Mouse (Mus musculus): ENCODE measurements around the gene Saysd1. TPM values are rescaled to one million over a fixed set of nuclear protein-coding genes. Genes with fewer than 3 reads are reported as not detected.

Gene Saysd1
- total RNA-seq, 2 experiments from 2014 or later, result 1.6 to 3.9 TPM

DNA sequence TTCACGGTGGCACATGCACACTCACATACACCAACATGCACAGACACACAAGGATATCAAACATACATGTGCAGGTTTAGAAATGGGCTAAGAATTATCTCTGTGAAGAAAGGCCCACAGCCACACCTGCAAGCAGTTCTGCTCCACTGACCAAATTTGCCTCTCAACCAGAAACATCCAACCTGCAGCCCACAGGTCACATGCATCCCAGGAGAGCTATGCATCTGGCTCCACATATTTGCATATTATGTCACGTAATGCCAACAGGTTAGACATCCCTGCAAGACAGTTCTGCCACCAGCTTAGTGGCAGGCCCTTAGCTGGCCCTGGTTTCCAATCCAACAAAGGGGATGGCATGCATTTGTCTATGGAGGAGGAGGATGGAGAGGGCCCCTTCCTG, 29.7 kb upstream of the Saysd1 start:
- ATAC-seq (replicated peaks; ENCODE audit: low FRiP score, low TSS enrichment, poor library complexity, severe bottlenecking), result no peak

DNA sequence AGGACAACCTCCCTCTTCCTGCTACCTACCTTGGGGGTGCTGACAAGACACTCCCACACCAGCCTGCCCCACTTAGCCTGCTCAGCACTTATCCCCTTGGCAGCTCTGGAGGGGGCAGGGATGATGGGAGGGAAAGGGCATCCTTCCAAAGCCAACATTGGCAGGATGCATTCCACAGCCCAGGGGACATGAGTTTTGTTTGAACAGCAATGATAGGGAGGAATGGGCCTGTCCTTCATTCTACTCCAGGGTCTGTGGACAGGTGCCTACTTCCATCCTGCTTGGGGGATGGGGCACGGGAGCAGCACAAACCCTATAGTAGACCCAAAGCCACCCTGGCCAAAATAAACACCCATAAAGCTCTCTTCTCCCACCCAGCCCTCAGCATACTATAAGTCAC, 27.1 kb upstream of the Saysd1 start:
- no peak for ATAC-seq (replicated peaks; ENCODE audit: low FRiP score, low TSS enrichment, poor library complexity, severe bottlenecking)

DNA sequence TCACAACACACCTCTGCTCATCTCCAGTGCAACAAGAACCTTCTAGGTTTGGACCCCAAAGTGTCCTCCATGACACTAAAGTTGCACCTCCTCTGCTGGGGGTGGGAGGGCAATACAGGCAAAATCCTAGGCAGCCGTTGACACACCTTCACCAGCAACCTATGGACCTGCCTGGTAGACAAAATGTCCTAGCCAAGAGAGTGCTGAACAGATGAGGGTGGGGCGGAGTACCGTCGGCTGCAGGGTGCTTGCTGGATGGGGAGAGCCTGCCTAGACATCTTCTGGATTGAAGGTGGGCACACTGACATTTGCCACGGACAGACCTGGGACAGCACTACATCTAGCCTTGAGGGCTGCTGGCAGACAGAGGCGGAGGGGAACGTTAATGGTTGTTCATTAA, 26.1 kb upstream of the Saysd1 start:
- ATAC-seq (replicated peaks; ENCODE audit: low FRiP score, low TSS enrichment, poor library complexity, severe bottlenecking), result no peak

- ATAC-seq (replicated peaks; ENCODE audit: low FRiP score, low TSS enrichment, poor library complexity, severe bottlenecking), result peak; percentile 38; the same call in 1 of the 2 replicates
Measured at GRCm38 (mm10) chr14:20162686-20163085, 24.4 kb upstream of the Saysd1 start.

GRCm38 (mm10) chr14:20158727-20159681, 20.7 kb upstream of the Saysd1 start:
- no peak for ATAC-seq (replicated peaks; ENCODE audit: low FRiP score, low TSS enrichment, poor library complexity, severe bottlenecking)

DNA sequence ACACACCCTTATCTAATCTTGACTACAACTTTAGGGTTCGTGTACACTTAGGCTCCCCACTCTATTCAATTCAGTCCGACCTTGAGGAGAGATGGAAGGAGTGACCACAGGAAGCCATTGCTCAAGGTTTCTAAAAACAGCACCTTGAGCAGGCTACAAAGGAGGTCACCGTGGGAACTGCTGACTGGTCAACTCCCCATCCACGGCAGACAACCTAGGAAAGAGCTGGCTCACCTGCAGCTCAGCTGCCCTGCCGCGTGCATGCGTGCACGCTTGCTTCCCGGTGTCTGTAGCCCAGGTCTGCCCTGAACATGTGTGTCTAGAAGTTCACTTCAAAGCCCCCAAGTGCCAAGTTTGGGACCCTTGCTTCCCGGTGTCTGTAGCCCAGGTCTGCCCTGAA, 19.3 kb upstream of the Saysd1 start:
- ATAC-seq (replicated peaks; ENCODE audit: low FRiP score, low TSS enrichment, poor library complexity, severe bottlenecking), result no peak

- ATAC-seq (replicated peaks; ENCODE audit: low FRiP score, low TSS enrichment, poor library complexity, severe bottlenecking), result no peak
Measured at GRCm38 (mm10) chr14:20155718-20156117, 17.4 kb upstream of the Saysd1 start.

GRCm38 (mm10) chr14:20154937-20155336, 16.6 kb upstream of the Saysd1 start:
- no peak for ATAC-seq (replicated peaks; ENCODE audit: low FRiP score, low TSS enrichment, poor library complexity, severe bottlenecking)

DNA sequence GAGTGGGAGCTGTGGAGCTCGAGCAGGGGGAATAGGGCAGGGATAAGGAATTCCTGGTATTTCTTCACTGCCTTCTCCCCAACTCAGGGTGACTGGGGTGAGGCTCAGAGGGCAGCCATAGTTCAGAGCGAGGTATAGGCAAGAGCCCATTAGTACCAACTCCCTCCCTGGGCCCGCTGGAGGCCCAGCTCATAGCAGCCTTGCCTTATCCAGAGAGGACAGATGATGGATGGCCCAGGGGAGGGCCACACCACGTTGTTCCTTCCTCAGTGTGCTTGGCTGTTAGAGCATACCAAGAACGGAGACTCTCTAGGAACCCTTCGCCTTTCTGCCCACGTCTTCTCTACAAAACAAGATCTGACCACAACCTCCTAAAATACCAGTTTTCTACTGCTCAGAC, 15.9 kb upstream of the Saysd1 start:
- no peak for ATAC-seq (replicated peaks; ENCODE audit: low FRiP score, low TSS enrichment, poor library complexity, severe bottlenecking)

- ATAC-seq (replicated peaks; ENCODE audit: low FRiP score, low TSS enrichment, poor library complexity, severe bottlenecking), result no peak
Measured at GRCm38 (mm10) chr14:20149127-20150080, 11.1 kb upstream of the Saysd1 start.

DNA sequence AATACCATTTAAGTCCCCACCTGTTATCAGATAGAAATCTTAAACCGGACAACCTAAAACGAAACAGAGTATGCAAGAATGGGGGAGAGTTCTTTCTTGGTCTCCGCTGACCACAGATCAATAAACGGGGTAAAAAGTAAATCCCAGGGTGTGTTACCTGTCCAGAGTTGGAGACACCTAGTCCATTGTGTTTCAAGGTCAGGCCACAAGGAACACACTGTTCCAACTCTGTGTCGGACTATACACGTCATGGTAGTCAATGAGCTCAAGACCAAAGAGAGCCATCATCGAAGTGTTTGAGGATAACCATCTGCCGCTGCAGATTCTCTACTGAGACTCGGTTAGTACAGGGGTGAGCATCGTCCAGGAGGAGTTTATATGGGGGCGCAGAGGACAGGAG, 10.2 kb upstream of the Saysd1 start:
- no peak for ATAC-seq (replicated peaks; ENCODE audit: low FRiP score, low TSS enrichment, poor library complexity, severe bottlenecking)

- ATAC-seq (replicated peaks; ENCODE audit: low FRiP score, low TSS enrichment, poor library complexity, severe bottlenecking), result no peak
Measured at GRCm38 (mm10) chr14:20147854-20148253, 9.5 kb upstream of the Saysd1 start.

GRCm38 (mm10) chr14:20144093-20144492, 5.8 kb upstream of the Saysd1 start:
- ATAC-seq (replicated peaks; ENCODE audit: low FRiP score, low TSS enrichment, poor library complexity, severe bottlenecking), result no peak

GRCm38 (mm10) chr14:20134965-20135671, 3.2 kb downstream of the Saysd1 start:
- ATAC-seq (replicated peaks; ENCODE audit: low FRiP score, low TSS enrichment, poor library complexity, severe bottlenecking), result no peak

DNA sequence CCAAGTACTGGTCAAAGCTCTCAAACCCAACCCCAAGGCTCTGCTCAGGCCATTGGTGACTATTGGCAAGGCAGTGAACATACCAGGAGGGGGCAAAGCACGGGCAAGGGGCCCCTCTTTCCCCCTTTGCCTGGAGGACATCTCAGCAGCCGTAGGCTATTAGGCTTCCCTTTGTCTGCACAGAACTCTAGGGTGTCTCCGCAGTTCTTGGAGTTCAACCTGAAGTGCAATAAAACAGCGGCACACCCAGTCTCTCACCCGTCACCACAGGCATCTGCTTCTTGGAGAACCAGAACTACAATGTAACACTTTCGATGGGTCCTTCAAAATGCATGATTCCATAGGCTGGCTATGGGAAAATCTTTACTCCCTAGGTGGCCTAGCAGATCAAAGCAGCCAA, 10.2 kb downstream of the Saysd1 start:
- no peak for ATAC-seq (replicated peaks; ENCODE audit: low FRiP score, low TSS enrichment, poor library complexity, severe bottlenecking)

DNA sequence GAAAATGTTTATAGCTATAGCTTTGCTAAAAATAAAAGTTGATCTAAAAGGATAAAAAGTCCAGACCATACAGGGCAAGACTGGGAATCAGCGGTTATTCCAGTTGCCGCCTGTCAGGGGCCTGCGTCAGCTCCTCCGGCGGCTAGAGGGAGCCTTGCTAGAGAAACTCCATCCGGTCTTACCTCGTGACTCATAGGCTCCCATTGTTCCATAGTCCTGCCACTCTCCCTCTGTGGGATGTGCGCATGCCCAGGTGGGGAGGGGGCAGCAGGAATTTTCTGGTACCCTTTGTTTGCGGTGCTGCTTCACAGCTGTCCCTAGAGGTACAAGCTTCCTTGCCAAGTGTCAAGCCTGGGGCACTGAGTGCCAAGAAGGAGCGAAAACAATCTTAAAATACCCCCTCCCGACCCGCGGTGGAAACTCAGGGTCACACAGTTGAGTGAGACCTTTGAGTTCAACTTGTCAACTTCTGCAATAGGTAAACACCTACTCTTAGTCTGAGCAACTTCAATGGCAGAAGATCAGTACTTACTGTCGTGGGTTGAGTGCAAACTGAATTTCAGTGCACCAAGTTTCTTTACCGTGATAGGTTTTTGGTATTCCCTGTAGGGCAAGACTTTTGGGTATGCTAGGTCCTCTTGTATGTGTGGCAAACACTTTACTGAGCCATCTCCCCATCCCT, 10.8 kb downstream of the Saysd1 start:
- ATAC-seq (replicated peaks; ENCODE audit: low FRiP score, low TSS enrichment, poor library complexity, severe bottlenecking), result no peak

GRCm38 (mm10) chr14:20120868-20121267, 17.5 kb downstream of the Saysd1 start:
- ATAC-seq (replicated peaks; ENCODE audit: low FRiP score, low TSS enrichment, poor library complexity, severe bottlenecking), result no peak

DNA sequence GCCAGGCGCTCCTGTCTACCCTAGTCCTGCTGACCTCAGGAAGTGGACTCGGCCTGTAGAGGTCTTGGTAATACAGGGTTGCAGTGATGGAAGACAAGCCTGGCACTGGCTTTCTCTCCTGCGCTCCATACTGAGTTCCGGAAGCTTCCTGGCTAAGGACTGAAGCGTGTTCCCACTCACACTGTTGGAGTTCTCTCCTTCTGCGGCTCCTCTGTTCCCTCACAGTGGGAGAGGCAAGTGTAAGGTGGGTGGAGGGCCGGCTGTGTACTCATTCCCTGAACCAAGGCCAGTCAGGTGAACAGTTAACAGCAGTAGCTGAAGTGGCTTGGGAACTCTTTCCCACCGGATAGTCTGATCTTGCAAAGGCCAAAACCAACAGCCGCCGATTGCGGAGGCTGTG, 18.3 kb downstream of the Saysd1 start:
- ATAC-seq (replicated peaks; ENCODE audit: low FRiP score, low TSS enrichment, poor library complexity, severe bottlenecking), result no peak

DNA sequence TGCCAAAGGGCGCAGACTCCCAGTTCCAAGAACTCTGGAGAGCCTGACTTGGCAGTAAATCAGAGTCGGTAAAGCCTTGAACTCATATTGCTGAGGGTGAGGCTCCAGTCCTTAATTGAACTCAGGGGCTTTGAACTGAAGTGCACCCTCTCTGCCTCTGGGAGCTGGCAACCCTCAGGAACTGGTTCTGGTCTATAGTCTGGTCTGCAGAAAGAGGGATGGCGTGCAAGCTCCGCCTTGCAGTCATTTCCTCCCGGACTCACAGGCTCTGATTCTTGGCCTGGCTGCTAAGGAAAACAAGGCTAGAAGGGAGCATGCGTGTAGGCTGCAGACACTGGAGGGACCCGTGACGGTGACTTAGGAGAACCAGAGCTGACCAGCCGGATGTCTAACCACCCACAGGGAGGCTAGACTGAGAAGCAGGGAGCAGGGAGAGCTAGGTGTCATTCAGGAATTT, 22.2 kb downstream of the Saysd1 start:
- ATAC-seq (replicated peaks; ENCODE audit: low FRiP score, low TSS enrichment, poor library complexity, severe bottlenecking), result no peak

All from megakaryocyte-erythroid progenitor cell, adult 5-6 weeks (primary cell).